Mouse (Mus musculus): ENCODE results near the gene Gm11034.
A peak's percentile ranks its signal among the peaks of the same experiment; 100 is the strongest.

Gm11034 gene

GRCm38 (mm10) chr8:72213536-72213935 is at the start of gene Gm11034:
Gm11034 (minus strand) TSS chr8:72213636.
- no peak for DNase-seq (ENCODE audit: low read depth, low spot score)

- no peak for DNase-seq (ENCODE audit: low read depth, low spot score)
These were observed 49.3 kb upstream of the Gm11034 start for GRCm38 (mm10) chr8:72262756-72263155.

GRCm38 (mm10) chr8:72261872-72262271 is 48.4 kb upstream of the Gm11034 start:
- DNase-seq (ENCODE audit: low read depth, low spot score) = no peak

- no peak for DNase-seq (ENCODE audit: low read depth, low spot score)
These were observed 48.0 kb upstream of the Gm11034 start for GRCm38 (mm10) chr8:72261431-72261830.

- peak; percentile 28 for DNase-seq (ENCODE audit: low read depth, low spot score)
These were observed 47.6 kb upstream of the Gm11034 start for GRCm38 (mm10) chr8:72261019-72261418.

GRCm38 (mm10) chr8:72260585-72260984 is 47.1 kb upstream of the Gm11034 start:
- no peak for DNase-seq (ENCODE audit: low read depth, low spot score)

- no peak for DNase-seq (ENCODE audit: low read depth, low spot score)
These were observed 46.4 kb upstream of the Gm11034 start for GRCm38 (mm10) chr8:72259862-72260261.

- no peak for DNase-seq (ENCODE audit: low read depth, low spot score)
These were observed 44.4 kb upstream of the Gm11034 start for GRCm38 (mm10) chr8:72257902-72258238.

GRCm38 (mm10) chr8:72257171-72257901 is 43.9 kb upstream of the Gm11034 start:
- no peak for DNase-seq (ENCODE audit: low read depth, low spot score)

GRCm38 (mm10) chr8:72244610-72245009 is 31.2 kb upstream of the Gm11034 start:
- DNase-seq (ENCODE audit: low read depth, low spot score) = no peak

GRCm38 (mm10) chr8:72242226-72242625 is 28.8 kb upstream of the Gm11034 start:
- no peak for DNase-seq (ENCODE audit: low read depth, low spot score)

GRCm38 (mm10) chr8:72240951-72241350 is 27.5 kb upstream of the Gm11034 start:
- no peak for DNase-seq (ENCODE audit: low read depth, low spot score)

- DNase-seq (ENCODE audit: low read depth, low spot score) = no peak
These were observed 26.9 kb upstream of the Gm11034 start for GRCm38 (mm10) chr8:72240403-72240763.

- peak; percentile 99 for DNase-seq (ENCODE audit: low read depth, low spot score)
These were observed 26.3 kb upstream of the Gm11034 start, which contains the start of gene Ap1m1 for GRCm38 (mm10) chr8:72239499-72240402. Ap1m1 (plus strand) TSS chr8:72240018.

- DNase-seq (ENCODE audit: low read depth, low spot score) = no peak
These were observed 9.2 kb upstream of the Gm11034 start for GRCm38 (mm10) chr8:72222656-72223055.

- DNase-seq (ENCODE audit: low read depth, low spot score) = no peak
These were observed 7.3 kb upstream of the Gm11034 start for GRCm38 (mm10) chr8:72220758-72221157.

- peak; percentile 94 for DNase-seq (ENCODE audit: low read depth, low spot score)
These were observed 6.3 kb upstream of the Gm11034 start, which contains the start of gene Fam32a for GRCm38 (mm10) chr8:72219541-72220363. Fam32a (plus strand) TSS chr8:72219730.

GRCm38 (mm10) chr8:72218781-72219540 is 5.5 kb upstream of the Gm11034 start:
- no peak for DNase-seq (ENCODE audit: low read depth, low spot score)

- DNase-seq (ENCODE audit: low read depth, low spot score) = no peak
These were observed 2.4 kb upstream of the Gm11034 start for GRCm38 (mm10) chr8:72215871-72216270.

GRCm38 (mm10) chr8:72215060-72215459 is 1.6 kb upstream of the Gm11034 start:
- no peak for DNase-seq (ENCODE audit: low read depth, low spot score)

GRCm38 (mm10) chr8:72212751-72213150 is 685 bp downstream of the Gm11034 start, which contains the start of gene Cib3:
Cib3 (minus strand) TSS chr8:72212837.
- DNase-seq (ENCODE audit: low read depth, low spot score) = no peak

Data from c-Kit-negative CD71-positive TER-119-positive erythroid progenitor cells, embryonic 14.5 days (primary cell).